Mouse (Mus musculus) embryonic fibroblast, embryonic 13.5 days (primary cell): Measurements from ENCODE around the gene Dnah7c.
"Not testable (repeated sequence)": the region's sequence is repeated elsewhere in the genome, so short reads cannot be mapped to it uniquely, and the experiment has no call there.

Experiments
- CTCF ChIP-seq: IDR thresholded peaks from 2 replicates; pipeline ENCODE4 v1.5.1; 2011; ENCODE audit warnings: mild to moderate bottlenecking, control low read depth, low read length, moderate library complexity, borderline replicate concordance; ENCODE audit not compliant: insufficient read depth
- POLR2A ChIP-seq: IDR thresholded peaks from 2 replicates; pipeline ENCODE4 v1.6.1; 2011; ENCODE audit warnings: low read depth, mild to moderate bottlenecking, control low read depth, low read length, moderate library complexity

DNA sequence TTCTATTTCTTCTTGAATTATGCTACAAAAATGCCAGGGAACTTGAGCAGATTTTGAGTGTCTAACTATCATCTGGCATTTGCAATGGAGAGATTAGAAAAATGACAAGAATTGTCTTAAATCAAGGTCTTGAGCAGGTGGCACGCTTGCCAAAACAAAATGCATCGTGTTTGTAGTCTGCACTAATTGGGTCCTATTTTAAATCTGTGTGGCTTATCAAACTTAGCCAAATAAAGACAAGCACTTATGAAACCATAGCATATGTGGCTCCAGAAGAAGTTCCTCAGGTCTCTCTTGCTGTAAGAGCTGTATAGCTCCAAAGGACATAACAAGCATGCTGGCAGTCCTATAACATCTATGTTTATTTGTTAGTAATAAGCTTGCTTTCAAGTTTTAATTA is 300.3 kb downstream of the Dnah7c start:
- TF ChIP-seq CTCF, POLR2A: not testable (repeated sequence)
